Mouse (Mus musculus) kidney, adult 9 months (tissue): ENCODE measurements around the gene Prdm2.

ENCODE experiments used
- DNase-seq: peaks from one replicate; pipeline ENCODE4 v3.0.0; 2022

Prdm2 gene

GRCm38 (mm10) chr4:143100157-143100556 lies 112.6 kb downstream of the Prdm2 start:
- DNase-seq: no peak

GRCm38 (mm10) chr4:143099288-143100039 lies 113.3 kb downstream of the Prdm2 start:
- DNase-seq: no peak

- no peak for DNase-seq
These were observed 120.6 kb downstream of the Prdm2 start for GRCm38 (mm10) chr4:143092082-143092701.

GRCm38 (mm10) chr4:143090551-143090950 lies 122.2 kb downstream of the Prdm2 start:
- DNase-seq: no peak

GRCm38 (mm10) chr4:143074071-143074765 lies 138.6 kb downstream of the Prdm2 start:
- DNase-seq: no peak

GRCm38 (mm10) chr4:143071791-143072190 lies 141.0 kb downstream of the Prdm2 start:
- no peak for DNase-seq

- DNase-seq: no peak
These were observed 145.8 kb downstream of the Prdm2 start for GRCm38 (mm10) chr4:143067006-143067405.

GRCm38 (mm10) chr4:143058765-143059344 lies 153.9 kb downstream of the Prdm2 start:
- peak; percentile 9 for DNase-seq
